Comparison of ENCODE assay signal across 22 mouse cellular contexts in the genomic region with DNA sequence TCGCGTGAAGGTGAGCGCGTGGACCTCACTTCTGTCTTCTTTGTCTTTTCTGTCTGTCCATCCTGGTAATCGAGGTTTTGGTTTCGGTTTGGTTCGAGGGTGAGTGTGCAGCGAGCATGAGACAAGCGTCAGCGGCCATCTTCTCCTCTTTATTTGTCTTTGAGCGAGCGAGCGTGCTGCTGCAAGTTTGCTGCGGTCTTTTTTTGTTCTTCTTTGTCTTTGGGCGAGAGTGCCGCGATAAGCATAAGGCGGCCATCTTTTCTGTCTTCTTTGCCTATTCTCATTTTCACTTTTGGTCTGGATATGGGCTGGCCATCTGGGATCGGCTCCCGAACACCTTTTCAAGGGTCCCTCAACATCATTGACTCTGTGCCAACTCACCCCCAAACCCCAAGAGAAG.
"Had no signal": no experiment of that assay in that cellular context is flagged by ENCODE, and none has a peak within 500 bp of the region (broad histone marks: within the 10 kb centered on the region; RNA-seq: fewer than 3 reads in every experiment).

No protein-coding gene starts in this region.

- H3K4me3 ChIP-seq: layer of hippocampus, adult 2 months; limb, embryonic 10.5 days; limb, embryonic 13.5 days; liver, embryonic 12.5 days; liver, embryonic 15.5 days; lung, embryonic 15.5 days; megakaryocyte, embryonic 14.5 days; midbrain, embryonic 15.5 days; neural tube, embryonic 12.5 days; neural tube, embryonic 15.5 days had no signal

- H3K27ac ChIP-seq: kidney, postnatal 0 days; layer of hippocampus, adult 2 months; limb, embryonic 10.5 days; limb, embryonic 13.5 days; liver, embryonic 12.5 days; liver, embryonic 15.5 days; lung, embryonic 15.5 days; midbrain, embryonic 15.5 days; neural tube, embryonic 12.5 days; neural tube, embryonic 15.5 days had no signal

- H3K9me3 ChIP-seq: liver, embryonic 12.5 days; liver, embryonic 15.5 days had no signal

- H3K9ac ChIP-seq: limb, embryonic 13.5 days; liver, embryonic 12.5 days; liver, embryonic 15.5 days; lung, embryonic 15.5 days; midbrain, embryonic 15.5 days; neural tube, embryonic 12.5 days; neural tube, embryonic 15.5 days had no signal

- H3K4me2 ChIP-seq: limb, embryonic 13.5 days; liver, embryonic 12.5 days; liver, embryonic 15.5 days; lung, embryonic 15.5 days; midbrain, embryonic 11.5 days; midbrain, embryonic 15.5 days; neural tube, embryonic 12.5 days; neural tube, embryonic 15.5 days had no signal

- H3K36me3 ChIP-seq: liver, embryonic 12.5 days; liver, embryonic 15.5 days; lung, embryonic 15.5 days; midbrain, embryonic 15.5 days; neural tube, embryonic 12.5 days; neural tube, embryonic 15.5 days had no signal

- ATAC-seq: liver, embryonic 12.5 days; midbrain, embryonic 15.5 days had no signal

- DNase-seq: kidney, adult 2 months; kidney, postnatal 25 days; layer of hippocampus, adult 9-11 months; liver; lung, adult 18-20 months; lung, postnatal 10 days; lung, postnatal 36 days; right cerebral cortex, adult 18-20 months; right cerebral cortex, postnatal 25 days; thymus, postnatal 25 days had no signal
